Mouse (Mus musculus): ENCODE measurements around the gene Cep250. TPM values are rescaled to one million over a fixed set of nuclear protein-coding genes. Genes with fewer than 3 reads are reported as not detected.
A peak's percentile ranks its signal among the peaks of the same experiment; 100 is the strongest.
"Not testable (repeated sequence)": the region's sequence is repeated elsewhere in the genome, so short reads cannot be mapped to it uniquely, and the experiment has no call there.

Gene Cep250
- 10 to 100 TPM; 18.3 to 20.4 TPM for total RNA-seq (2021)

DNA sequence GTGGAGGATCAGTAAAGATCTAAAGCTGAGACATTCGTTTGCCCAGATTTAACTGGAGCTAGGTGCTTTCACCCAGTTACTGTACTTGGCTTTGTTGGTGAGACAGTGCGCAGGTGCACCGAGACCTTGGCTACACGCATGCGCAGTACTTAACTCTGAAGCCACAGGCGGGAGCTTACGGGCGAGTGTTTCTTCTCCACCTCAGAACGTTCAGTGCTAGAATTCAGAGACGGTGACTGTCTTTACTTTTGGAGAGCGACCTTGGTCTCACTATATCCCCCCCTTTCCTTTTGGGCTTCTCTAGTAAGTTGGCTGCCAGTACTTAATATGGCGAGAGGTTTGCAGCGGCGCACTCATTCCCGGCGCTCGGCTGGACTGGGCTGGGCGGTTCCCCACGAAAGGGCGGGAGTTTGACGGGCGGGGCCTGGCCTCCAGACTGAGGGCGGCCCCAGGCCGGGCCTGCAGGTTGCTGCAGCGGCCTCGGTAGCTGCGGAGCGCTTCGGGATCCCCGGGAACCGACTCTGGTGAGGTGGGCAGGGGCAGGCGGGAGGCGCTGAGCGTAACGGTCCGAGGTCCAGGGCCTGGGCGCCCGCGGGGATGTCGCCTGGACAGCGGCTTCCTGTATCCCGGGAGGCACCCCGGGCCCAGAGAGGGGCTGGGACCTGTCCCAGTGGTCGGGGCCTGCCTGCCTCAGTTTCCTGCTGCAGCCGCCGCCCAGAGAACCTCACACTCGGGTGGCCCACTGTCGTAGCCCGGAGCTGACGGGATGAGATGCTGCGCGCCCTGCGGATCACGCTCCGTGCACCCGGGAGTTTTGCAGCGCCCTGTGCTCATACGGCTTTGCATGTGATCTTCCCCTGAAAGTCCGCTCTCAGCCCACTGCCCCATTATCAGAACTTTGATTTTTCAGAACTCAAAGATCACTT, at the start of gene Cep250:
Gene Cep250 (plus strand): TSS at position 325 of the 926 bp plus-strand sequence.
- peak; percentile 86 to 88 for DNase-seq (ENCODE audit: low spot score in 2 of 2)
- intact Hi-C loops (cut with DNase I) = no loop called here

DNA sequence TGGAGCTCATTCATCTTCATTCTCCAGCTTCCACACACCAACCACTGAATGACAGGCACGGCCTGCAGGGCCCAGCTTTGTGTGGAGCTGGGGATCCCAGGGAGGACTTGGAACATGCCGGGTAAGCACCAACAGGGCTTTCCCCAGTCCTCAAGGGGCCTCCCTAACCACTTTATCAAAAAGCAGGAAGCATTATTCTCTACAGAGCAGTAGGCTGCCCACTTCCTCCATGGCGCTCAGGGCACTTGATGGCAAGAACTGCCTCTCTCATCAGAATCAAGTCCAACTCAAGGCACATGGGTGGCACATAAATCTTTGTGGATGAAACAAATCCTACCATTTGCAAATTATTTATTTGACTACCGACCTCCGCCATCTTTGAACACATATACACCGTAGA, 41.6 kb upstream of the Cep250 start:
- intact Hi-C loops (cut with DNase I) = no loop called here
- no peak for DNase-seq (ENCODE audit: low spot score in 2 of 2)

DNA sequence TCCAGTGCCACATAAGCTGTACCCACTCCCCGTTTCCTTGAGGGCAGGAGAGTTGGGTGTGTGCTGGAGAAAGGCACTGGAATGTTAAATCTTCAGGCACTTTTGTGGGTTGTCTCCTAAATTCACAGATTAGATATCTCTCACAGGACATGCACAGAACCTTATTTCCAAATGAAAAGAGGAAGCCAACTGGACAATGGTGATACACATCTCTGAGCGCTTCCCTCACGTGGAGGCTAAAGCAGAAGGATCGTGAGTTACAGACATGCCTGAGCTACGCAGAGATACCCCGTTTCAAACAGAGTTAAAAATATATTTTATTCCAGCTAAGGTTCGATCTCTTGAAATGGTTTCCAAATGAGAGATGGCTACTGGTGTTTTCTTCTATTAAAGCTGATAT, 33.1 kb upstream of the Cep250 start:
- intact Hi-C loops (cut with DNase I) = no loop called here
- no peak for DNase-seq (ENCODE audit: low spot score in 2 of 2)

DNA sequence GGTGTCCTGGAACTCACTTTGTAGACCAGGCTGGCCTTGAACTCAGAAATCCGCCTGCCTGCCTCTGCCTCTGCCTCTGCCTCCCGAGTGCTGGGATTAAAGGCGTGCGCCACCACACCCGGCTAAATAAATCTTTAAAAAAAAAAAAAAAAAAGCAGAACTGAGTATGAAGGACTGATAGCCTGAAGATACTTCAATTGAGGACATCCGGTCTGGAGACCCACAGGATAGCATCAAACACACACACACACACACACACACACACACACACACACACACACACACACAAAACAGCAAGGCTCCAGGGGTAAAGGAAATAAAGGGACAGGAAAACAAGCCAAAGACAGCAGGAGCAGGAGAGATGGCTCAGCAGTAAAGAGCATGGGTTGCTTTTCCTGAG, 31.0 kb upstream of the Cep250 start:
- intact Hi-C loops (cut with DNase I); DNase-seq (ENCODE audit: low spot score in 2 of 2): not testable (repeated sequence)

- DNase-seq (ENCODE audit: low spot score in 2 of 2) = no peak
- intact Hi-C loops (cut with DNase I) = no loop called here
Observed at GRCm38 (mm10) chr2:155928711-155929345, 27.4 kb upstream of the Cep250 start.

DNA sequence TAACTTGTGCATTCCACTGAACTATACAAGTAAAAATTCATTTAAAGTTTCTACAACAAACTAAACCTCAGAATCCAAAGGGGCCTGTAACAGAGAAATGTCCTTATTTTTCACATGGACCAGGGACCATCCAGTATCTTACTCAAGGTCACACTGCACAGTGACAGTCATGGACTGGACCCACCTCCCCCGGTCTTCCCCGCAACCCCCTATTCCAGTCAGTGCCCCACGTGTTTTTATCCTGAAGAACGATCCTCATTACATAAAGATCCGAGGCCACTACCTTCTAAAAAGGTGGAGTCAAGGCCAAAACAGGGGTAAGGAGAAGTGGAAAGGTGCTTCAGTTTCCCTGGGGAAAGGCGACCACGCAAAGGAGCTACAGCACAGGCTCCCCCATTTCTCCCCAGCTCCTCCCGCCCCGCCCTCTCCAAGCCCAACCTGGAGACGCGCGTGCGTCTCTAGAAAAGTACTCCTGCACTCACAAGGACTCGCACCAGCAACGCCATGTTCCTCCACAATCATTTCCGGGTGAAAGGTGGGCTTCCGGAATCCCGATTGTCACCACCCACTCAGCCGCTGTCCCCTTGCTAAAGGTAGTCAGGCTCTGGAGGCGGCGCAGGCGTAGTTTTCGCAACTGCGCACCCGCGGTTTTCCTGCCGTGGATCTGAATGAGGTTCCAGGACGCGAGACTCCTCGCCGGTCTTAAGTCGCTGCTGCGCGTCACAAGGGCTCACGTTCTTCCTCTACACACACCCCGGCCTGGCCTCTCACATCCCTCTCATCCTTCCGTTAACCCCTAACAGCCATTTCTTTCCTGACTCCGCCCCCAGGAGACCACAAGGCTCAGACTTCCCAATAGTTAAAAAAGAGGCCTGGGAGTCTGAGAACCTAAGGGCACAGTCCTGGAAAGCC, 26.5 kb upstream of the Cep250 start, which contains the start of gene Uqcc1:
Gene Uqcc1 (minus strand): TSS at position 780 of the 912 bp plus-strand sequence.
- intact Hi-C loops (cut with DNase I) = no loop called here
- peak; percentile 94 for DNase-seq (ENCODE audit: low spot score in 2 of 2)

DNA sequence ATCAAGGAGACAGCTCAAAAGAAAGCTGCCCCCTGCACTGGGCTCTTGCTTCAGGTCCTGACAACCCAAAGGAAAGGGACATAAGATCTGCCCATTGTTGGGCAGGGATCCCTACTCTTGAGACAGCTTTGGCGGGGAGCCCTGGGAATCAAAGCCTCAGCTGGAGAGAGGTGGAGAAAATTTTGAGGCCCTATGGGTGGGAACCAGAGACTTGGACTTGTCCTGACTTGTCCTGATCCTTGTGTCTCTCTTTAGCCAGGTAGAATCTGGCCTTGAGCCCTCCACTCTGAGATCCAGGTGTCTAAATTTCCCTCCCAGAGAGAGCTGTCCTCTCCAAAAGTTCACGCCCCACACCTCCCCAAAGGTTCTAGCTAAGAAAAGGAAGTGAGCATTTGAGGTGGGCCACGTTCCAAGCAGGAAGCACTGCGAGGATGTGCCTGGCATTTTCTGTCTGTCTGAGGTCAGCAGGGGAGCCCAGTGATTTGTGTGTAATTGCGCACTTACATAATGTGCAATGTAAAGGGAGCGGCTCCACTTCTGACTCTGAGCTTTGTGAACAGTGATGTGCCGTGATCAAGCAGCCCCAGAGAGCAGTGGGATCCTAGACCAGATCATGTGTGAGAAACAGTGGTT, 16.2 kb upstream of the Cep250 start:
- no peak for DNase-seq (ENCODE audit: low spot score in 2 of 2)
- intact Hi-C loops (cut with DNase I) = no loop called here

DNA sequence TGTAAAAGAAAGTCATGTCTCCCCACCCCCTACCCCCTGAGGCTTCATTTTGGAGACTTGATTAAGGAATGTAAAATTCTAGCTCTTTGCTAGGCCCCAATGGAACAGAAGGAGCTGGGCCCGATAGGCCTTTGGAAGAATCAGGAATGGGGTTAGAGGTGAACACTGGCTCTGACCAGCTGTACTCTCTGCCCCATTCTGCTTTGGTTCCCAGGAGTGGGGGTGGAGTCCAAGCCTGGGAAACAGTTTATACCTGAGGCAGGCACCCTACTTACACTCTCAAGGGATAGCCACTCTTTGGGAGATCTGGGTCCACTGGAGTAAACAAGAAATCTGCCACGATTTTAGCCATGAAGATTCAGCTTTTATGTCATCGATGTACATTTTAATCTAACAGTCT, 15.6 kb upstream of the Cep250 start, which contains the start of gene Gm15557:
Gene Gm15557 (plus strand): TSS at position 48 of the 400 bp plus-strand sequence.
- intact Hi-C loops (cut with DNase I) = no loop called here
- no peak for DNase-seq (ENCODE audit: low spot score in 2 of 2)

DNA sequence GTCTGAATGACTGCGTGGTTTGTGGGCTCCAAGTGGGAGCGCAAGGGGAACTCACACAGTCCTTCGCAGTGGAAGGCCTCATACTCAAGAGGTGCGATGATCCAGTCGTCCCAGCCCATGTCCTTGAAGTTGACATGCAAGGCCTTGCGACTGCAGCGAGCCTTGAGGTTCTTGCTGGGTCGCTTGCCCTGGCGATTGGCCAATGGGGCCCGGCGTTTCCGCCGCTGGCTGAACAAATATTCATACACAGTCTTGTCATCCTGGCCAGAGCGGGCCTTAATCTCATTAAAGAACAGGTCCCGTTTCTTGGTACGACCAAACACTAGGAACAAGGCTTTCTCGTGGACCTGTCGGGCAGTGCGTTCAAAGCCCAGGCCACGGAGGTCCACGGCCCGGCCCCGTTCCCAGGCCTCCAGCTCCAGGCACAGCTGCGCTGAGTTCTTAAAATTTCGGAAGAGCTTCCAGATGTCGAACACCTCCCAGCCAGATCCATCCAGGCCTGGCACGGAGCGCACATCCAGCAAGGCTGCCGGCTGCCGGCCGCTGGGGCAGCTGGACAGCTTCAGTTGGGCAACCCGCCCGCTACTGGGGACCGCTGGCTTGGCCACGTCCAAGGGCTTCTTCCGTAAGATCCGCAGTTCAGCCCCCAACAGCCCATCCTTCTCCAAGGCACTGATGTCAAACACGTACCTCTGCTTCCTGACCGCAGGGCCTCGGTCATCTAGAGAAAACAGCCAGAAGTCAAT, 14.4 kb upstream of the Cep250 start:
- no peak for DNase-seq (ENCODE audit: low spot score in 2 of 2)
- intact Hi-C loops (cut with DNase I) = no loop called here

DNA sequence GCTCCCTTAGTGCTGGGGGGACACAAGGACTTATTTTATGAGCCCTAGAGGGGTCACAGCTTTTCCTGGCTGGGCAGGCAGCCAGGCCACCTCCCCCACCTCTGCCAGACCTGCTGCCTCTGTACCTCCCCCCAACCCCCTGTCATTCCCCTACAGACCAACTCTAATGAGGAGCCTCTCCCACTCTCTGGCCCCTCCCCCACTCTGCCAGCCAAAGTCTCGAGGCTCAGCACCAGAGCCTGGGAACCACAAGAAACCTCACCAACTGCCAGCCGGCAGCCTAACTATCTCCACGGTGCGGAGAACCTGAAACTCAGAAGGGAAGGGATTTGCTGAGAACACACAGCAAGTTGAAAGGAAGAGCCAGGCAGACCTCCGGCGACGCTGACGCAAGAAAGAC, 12.8 kb upstream of the Cep250 start:
- intact Hi-C loops (cut with DNase I) = no loop called here
- DNase-seq (ENCODE audit: low spot score in 2 of 2) = no peak

- DNase-seq (ENCODE audit: low spot score in 2 of 2) = no peak
- intact Hi-C loops (cut with DNase I) = no loop called here
Observed at GRCm38 (mm10) chr2:155944685-155945084, 11.6 kb upstream of the Cep250 start.

- intact Hi-C loops (cut with DNase I) = no loop called here
- DNase-seq (ENCODE audit: low spot score in 2 of 2) = peak; percentile 44 to 49
Observed at GRCm38 (mm10) chr2:155945124-155945523, 11.1 kb upstream of the Cep250 start, which contains the start of gene Gdf5. Gdf5 (minus strand) TSS chr2:155945367.

GRCm38 (mm10) chr2:155945580-155945979, 10.7 kb upstream of the Cep250 start:
- intact Hi-C loops (cut with DNase I) = no loop called here
- no peak for DNase-seq (ENCODE audit: low spot score in 2 of 2)

GRCm38 (mm10) chr2:155946069-155946468, 10.2 kb upstream of the Cep250 start:
- intact Hi-C loops (cut with DNase I) = loop anchor here (1.0 kb wide), 1 partner anchor 98 kb away; no protein-coding TSS in a partner anchor
- peak; percentile 49 to 60 for DNase-seq (ENCODE audit: low spot score in 2 of 2)

DNA sequence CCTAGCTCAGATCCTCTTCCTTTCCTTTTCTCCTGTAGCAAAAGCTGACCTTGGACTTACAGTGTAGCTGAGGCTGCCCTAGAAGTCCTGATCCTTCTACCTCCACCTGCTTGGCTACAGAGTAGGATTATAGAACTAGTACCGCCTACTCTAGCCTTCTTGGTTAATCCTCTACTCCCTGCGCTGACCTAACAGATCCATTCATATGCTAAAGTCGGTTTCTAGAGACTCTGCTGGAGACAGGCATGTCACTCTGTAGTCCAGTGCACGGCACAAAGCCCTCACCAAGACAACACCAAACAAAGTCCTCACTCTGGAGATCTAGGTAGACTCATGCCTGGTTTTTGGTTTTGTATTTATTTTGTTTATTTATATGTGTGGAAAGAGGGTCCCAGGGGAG, 9.8 kb upstream of the Cep250 start:
- intact Hi-C loops (cut with DNase I) = loop anchor here (1.0 kb wide), 1 partner anchor 98 kb away; no protein-coding TSS in a partner anchor
- DNase-seq (ENCODE audit: low spot score in 2 of 2) = no peak

GRCm38 (mm10) chr2:155947390-155948002, 8.8 kb upstream of the Cep250 start:
- intact Hi-C loops (cut with DNase I) = no loop called here
- DNase-seq (ENCODE audit: low spot score in 2 of 2) = no peak

DNA sequence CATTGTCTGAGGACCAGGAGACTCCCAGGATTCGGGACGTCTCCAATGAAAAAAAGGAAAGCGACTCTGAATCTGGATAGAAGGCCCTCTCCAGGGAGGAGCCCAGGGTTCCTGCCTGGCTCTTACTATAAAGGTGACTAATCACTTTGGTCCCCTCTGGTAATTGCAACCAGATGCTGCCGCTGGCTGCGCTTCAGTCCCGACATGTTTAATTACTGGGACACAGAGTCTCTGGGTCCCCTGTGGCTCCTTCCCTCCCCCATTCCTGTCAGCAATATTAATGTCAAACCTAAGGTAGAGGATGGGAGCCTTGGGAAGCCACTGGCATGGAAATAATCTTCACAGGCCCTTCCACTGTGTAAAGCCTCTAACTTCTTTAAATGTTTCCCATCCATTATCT, 6.9 kb upstream of the Cep250 start:
- intact Hi-C loops (cut with DNase I) = no loop called here

GRCm38 (mm10) chr2:155952006-155952405, 4.3 kb upstream of the Cep250 start:
- DNase-seq (ENCODE audit: low spot score in 2 of 2) = peak in 1 of 2 experiments; percentile 37
- intact Hi-C loops (cut with DNase I) = no loop called here

More for the DNA sequence above, 6.9 kb upstream of the Cep250 start:
- no peak for DNase-seq (ENCODE audit: low spot score in 2 of 2)

Measured in left cerebral cortex, postnatal 36 days (tissue).